Mouse (Mus musculus) left cerebral cortex, postnatal 4 days (tissue): Measurements from ENCODE around the gene Dtx1. TPM values are rescaled to one million over a fixed set of nuclear protein-coding genes. Genes with fewer than 3 reads are reported as not detected.
A peak's percentile ranks its signal among the peaks of the same experiment; 100 is the strongest.

ENCODE experiments used
- DNase-seq: peaks from one replicate; pipeline ENCODE4 v3.0.0-alpha.2; 2022
- intact Hi-C: fragments of 180-260 bp; cut with DNase I; formaldehyde crosslinking; loops from one replicate; pipeline ENCODE4 v1.15.1; 2025
- total RNA-seq, 2 experiments: library from RNA; stranded (reverse); gene quantifications; 2 replicates each; pipeline ENCODE4 v1.2.3; 2021

Gene Dtx1
- total RNA-seq, 2 experiments from 2014 or later: 122 to 124 TPM

- no peak for DNase-seq
- intact Hi-C loops: no loop called here
These were observed 63.8 kb downstream of the Dtx1 start for GRCm38 (mm10) chr5:120647814-120648491.

GRCm38 (mm10) chr5:120647361-120647760, 64.4 kb downstream of the Dtx1 start:
- DNase-seq: no peak
- intact Hi-C loops: no loop called here

- no peak for DNase-seq
- intact Hi-C loops: no loop called here
These were observed 65.9 kb downstream of the Dtx1 start for GRCm38 (mm10) chr5:120645851-120646250.

- DNase-seq: no peak
- intact Hi-C loops: no loop called here
These were observed 67.5 kb downstream of the Dtx1 start for GRCm38 (mm10) chr5:120644227-120644626.

- intact Hi-C loops: no loop called here
- peak; percentile 68 for DNase-seq
These were observed 68.2 kb downstream of the Dtx1 start for GRCm38 (mm10) chr5:120643365-120644085.

GRCm38 (mm10) chr5:120640094-120640493, 71.6 kb downstream of the Dtx1 start:
- DNase-seq: no peak
- intact Hi-C loops: no loop called here

GRCm38 (mm10) chr5:120635633-120636032, 76.1 kb downstream of the Dtx1 start:
- DNase-seq: no peak
- intact Hi-C loops: no loop called here

GRCm38 (mm10) chr5:120634860-120635259, 76.9 kb downstream of the Dtx1 start:
- intact Hi-C loops: no loop called here
- DNase-seq: no peak

GRCm38 (mm10) chr5:120634131-120634530, 77.6 kb downstream of the Dtx1 start, which contains the start of gene Cfap73:
Cfap73 (minus strand) TSS chr5:120634235.
- intact Hi-C loops: no loop called here
- no peak for DNase-seq

GRCm38 (mm10) chr5:120631892-120632291, 79.8 kb downstream of the Dtx1 start:
- intact Hi-C loops: no loop called here
- no peak for DNase-seq

- intact Hi-C loops: no loop called here
- no peak for DNase-seq
These were observed 80.6 kb downstream of the Dtx1 start for GRCm38 (mm10) chr5:120631128-120631527.

Other genes with a start within 250 kb of the Dtx1 start
- gene Sdsl, start 239.1 kb downstream of the Dtx1 start, total RNA-seq: 1 to 10 TPM; 2.4 to 3.7 TPM
- gene Sds, start 235.4 kb downstream of the Dtx1 start, total RNA-seq: not detected
- gene Plbd2, start 208.3 kb downstream of the Dtx1 start, total RNA-seq: 10 to 100 TPM; 38.8 to 43.9 TPM
- gene Slc8b1, start 200.8 kb downstream of the Dtx1 start, total RNA-seq: 1 to 10 TPM; 3.3 to 4.6 TPM
- gene Tpcn1, start 123.3 kb downstream of the Dtx1 start, total RNA-seq: 10 to 100 TPM; 42.0 to 44.1 TPM
- under 1 TPM; 0.58 to 0.64 TPM for gene Iqcd, start 122.9 kb downstream of the Dtx1 start, total RNA-seq
- gene Rita1, start 99.3 kb downstream of the Dtx1 start, total RNA-seq: 10 to 100 TPM; 22.7 to 26.0 TPM
- gene Ddx54, start 99.2 kb downstream of the Dtx1 start, total RNA-seq: 10 to 100 TPM; 52.0 to 55.4 TPM
- under 1 TPM in 1 of 2 experiments, not detected in 1; 0.40 TPM for gene Cfap73, start 77.7 kb downstream of the Dtx1 start, total RNA-seq
- gene Rasal1, start 63.1 kb downstream of the Dtx1 start, total RNA-seq: 10 to 100 TPM; 42.2 to 54.6 TPM
- gene Oas2, start 37.9 kb upstream of the Dtx1 start, total RNA-seq: not detected
- gene Oas3, start 65.7 kb upstream of the Dtx1 start, total RNA-seq: under 1 TPM in 1 of 2 experiments, not detected in 1; 0.18 TPM
- not detected for gene Oas1e, start 83.6 kb upstream of the Dtx1 start, total RNA-seq
- gene Oas1c, start 100.6 kb upstream of the Dtx1 start, total RNA-seq: 1 to 10 TPM; 1.0 to 1.3 TPM
- gene Oas1f, start 135.4 kb upstream of the Dtx1 start, total RNA-seq: not detected
- gene Oas1h, start 149.5 kb upstream of the Dtx1 start, total RNA-seq: not detected
- not detected for gene Oas1g, start 175.7 kb upstream of the Dtx1 start, total RNA-seq
- under 1 TPM in 1 of 2 experiments, not detected in 1; 0.20 TPM for gene Oas1a, start 195.6 kb upstream of the Dtx1 start, total RNA-seq
- not detected for gene Oas1d, start 202.6 kb upstream of the Dtx1 start, total RNA-seq